Mouse (Mus musculus) embryonic fibroblast, embryonic 13.5 days (primary cell): ENCODE results near the gene Acp5.

Experiments used
- CTCF ChIP-seq: IDR thresholded peaks from 2 replicates; pipeline ENCODE4 v1.5.1; 2011; ENCODE audit warnings: mild to moderate bottlenecking, control low read depth, low read length, moderate library complexity, borderline replicate concordance; ENCODE audit not compliant: insufficient read depth
- POLR2A ChIP-seq: IDR thresholded peaks from 2 replicates; pipeline ENCODE4 v1.6.1; 2011; ENCODE audit warnings: low read depth, mild to moderate bottlenecking, control low read depth, low read length, moderate library complexity

DNA sequence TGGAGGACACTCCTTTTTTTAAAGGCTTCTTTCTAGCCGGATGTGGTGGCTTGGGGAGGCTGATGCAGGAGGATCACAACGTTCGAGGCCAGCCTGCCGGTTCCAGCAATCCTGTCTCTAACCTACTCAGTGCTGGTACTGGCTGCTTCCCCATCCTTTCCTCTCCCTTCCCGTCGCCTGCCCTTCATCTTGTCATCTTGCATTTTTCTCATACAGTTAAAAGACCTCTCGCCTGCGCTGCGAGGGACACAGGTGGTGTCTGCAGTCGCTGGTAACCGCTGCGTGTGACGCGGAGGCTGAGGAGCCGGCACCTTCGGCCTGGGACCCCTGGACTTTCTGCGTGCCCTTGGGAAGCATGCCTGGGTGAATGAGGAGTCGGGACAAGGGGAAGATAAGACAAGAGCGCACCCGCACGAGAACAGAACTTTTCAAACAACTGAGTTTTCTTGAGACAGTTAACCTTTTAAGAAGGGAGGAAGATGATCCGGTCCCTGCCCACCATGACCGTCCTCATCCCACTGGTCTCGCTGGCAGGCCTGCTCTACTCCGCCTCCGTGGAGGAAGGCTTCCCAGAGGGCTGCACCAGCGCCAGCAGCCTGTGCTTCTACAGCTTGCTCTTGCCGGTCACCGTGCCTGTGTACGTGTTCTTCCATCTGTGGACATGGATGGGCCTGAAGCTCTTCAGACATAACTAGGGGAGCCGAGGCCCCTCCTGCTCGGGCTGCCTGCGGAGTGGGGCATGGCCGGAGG is 22.2 kb upstream of the Acp5 start:
- TF ChIP-seq CTCF (no peak), POLR2A (no peak)
